Mouse (Mus musculus) stomach, embryonic 14.5 days (tissue): ENCODE measurements around the gene Nhlh2. TPM values are rescaled to one million over a fixed set of nuclear protein-coding genes. Genes with fewer than 3 reads are reported as not detected.

ENCODE experiments used
- ATAC-seq: fragments of 200-750 bp; cut with Nextera tagmentation; 2 replicates; pipeline ENCODE4 v1.8.0; 2017; ENCODE audit warnings: low read depth, moderate TSS enrichment; ENCODE audit not compliant: insufficient number of reproducible peaks, insufficient read depth, low FRiP score
- H3K27ac ChIP-seq: fragments of 300-500 bp; sonication (generic); 2 replicates; pipeline ENCODE4 v1.5.1; 2014; ENCODE audit warnings: mild to moderate bottlenecking, low read length, moderate library complexity, mixed read lengths
- H3K27me3 ChIP-seq: fragments of 300-500 bp; sonication (generic); 2 replicates; pipeline ENCODE4 v1.6.1; 2014; ENCODE audit warnings: low read length, control low read depth, mixed read lengths; ENCODE audit not compliant: control insufficient read depth, insufficient read depth
- H3K36me3 ChIP-seq: fragments of 300-500 bp; sonication (generic); 2 replicates; pipeline ENCODE4 v1.6.1; 2014; ENCODE audit warnings: mild to moderate bottlenecking, control low read depth, low read length, moderate library complexity, mixed read lengths; ENCODE audit not compliant: control insufficient read depth, insufficient read depth
- H3K4me1 ChIP-seq: fragments of 300-500 bp; sonication (generic); 2 replicates; pipeline ENCODE4 v1.6.1; 2014; ENCODE audit warnings: low read length, control low read depth, mixed read lengths; ENCODE audit not compliant: control insufficient read depth, insufficient read depth
- H3K4me2 ChIP-seq: fragments of 300-500 bp; sonication (generic); replicated peaks from 2 replicates; pipeline ENCODE4 v1.6.1; 2014; ENCODE audit warnings: low read depth, low read length, control low read depth
- H3K4me3 ChIP-seq: fragments of 300-500 bp; sonication (generic); 2 replicates; pipeline ENCODE4 v1.5.1; 2014; ENCODE audit warnings: low read depth, low read length, control low read depth
- H3K9ac ChIP-seq: fragments of 300-500 bp; sonication (generic); replicated peaks from 2 replicates; pipeline ENCODE4 v1.6.1; 2014; ENCODE audit warnings: low read depth, mild to moderate bottlenecking, control low read depth, low read length, moderate library complexity, mixed read lengths
- H3K9me3 ChIP-seq: fragments of 300-500 bp; sonication (generic); 2 replicates; pipeline ENCODE4 v1.6.1; 2016; ENCODE audit warnings: low read depth, low read length, control low read depth; ENCODE audit not compliant: control insufficient read depth
- WGBS: fragments of 180-500 bp; shearing (Covaris S2); extraction: QIAGEN DNeasy Blood & Tissue Kit; methylation state at CpG from one replicate; pipeline ENCODE4 v1.1.7; 2014; 5-methylcytosine and 5-hydroxymethylcytosine counted together
- polyA plus RNA-seq: library from polyadenylated mRNA; unstranded; fragments of >200 nt; fragmentation: Nextera tagmentation; extraction: Ambion mirVana; gene quantifications from 2 replicates; pipeline ENCODE4 v1.2.1, GENCODE M21; 2014

Nhlh2 gene
- polyA plus RNA-seq, 1 experiment from 2014 or later = not detected

- Histone ChIP-seq H3K4me3 (no peak overlapping the region), H3K9ac (no peak overlapping the region), H3K4me2 (no peak overlapping the region), H3K27me3 (no peaks in the 10 kb centered on the region), H3K4me1 (no peaks in the 10 kb centered on the region), H3K27ac (no peak overlapping the region), H3K9me3 (no peaks in the 10 kb centered on the region), H3K36me3 (no peaks in the 10 kb centered on the region)
- ATAC-seq = peak; percentile 31; the same call in 1 of the 2 replicates
- WGBS = 42% methylated on average over 14 of the region's 14 CpGs
Observed at GRCm38 (mm10) chr3:102061923-102062670, 52.2 kb downstream of the Nhlh2 start.

GRCm38 (mm10) chr3:102062671-102063010 lies 52.8 kb downstream of the Nhlh2 start:
- Histone ChIP-seq H3K27ac (no peak overlapping the region), H3K36me3 (no peaks in the 10 kb centered on the region), H3K4me3 (no peak overlapping the region), H3K27me3 (no peaks in the 10 kb centered on the region), H3K9ac (no peak overlapping the region), H3K9me3 (no peaks in the 10 kb centered on the region), H3K4me2 (no peak overlapping the region), H3K4me1 (no peaks in the 10 kb centered on the region)
- peak; percentile 23; the same call in 1 of the 2 replicates for ATAC-seq
- WGBS = 33% methylated on average over 8 of the region's 8 CpGs

GRCm38 (mm10) chr3:102063273-102064120 lies 53.6 kb downstream of the Nhlh2 start:
- H3K9me3 ChIP-seq = no peaks in the 10 kb centered on the region
- no peak overlapping the region for H3K27ac ChIP-seq
- H3K4me3 ChIP-seq = no peak overlapping the region
- H3K9ac ChIP-seq = no peak overlapping the region
- H3K36me3 ChIP-seq = no peaks in the 10 kb centered on the region
- no peak overlapping the region for H3K4me2 ChIP-seq
- no peaks in the 10 kb centered on the region for H3K4me1 ChIP-seq
- no peaks in the 10 kb centered on the region for H3K27me3 ChIP-seq
- 60% methylated on average over 10 of the region's 10 CpGs for WGBS
- ATAC-seq = no peak

- no peak overlapping the region for H3K4me3 ChIP-seq
- 81% methylated on average over 6 of the region's 6 CpGs for WGBS
- no peak overlapping the region for H3K9ac ChIP-seq
- no peaks in the 10 kb centered on the region for H3K9me3 ChIP-seq
- no peak for ATAC-seq
- no peaks in the 10 kb centered on the region for H3K4me1 ChIP-seq
- no peaks in the 10 kb centered on the region for H3K36me3 ChIP-seq
- no peak overlapping the region for H3K4me2 ChIP-seq
- H3K27ac ChIP-seq = no peak overlapping the region
- no peaks in the 10 kb centered on the region for H3K27me3 ChIP-seq
Observed at GRCm38 (mm10) chr3:102064566-102064965, 54.7 kb downstream of the Nhlh2 start.

Other genes with a start within 250 kb of the Nhlh2 start
- 0.69 and 1.8 TPM in 2 replicates for gene Mab21l3, start 161.1 kb upstream of the Nhlh2 start, polyA plus RNA-seq
- gene Slc22a15, start 85.6 kb upstream of the Nhlh2 start, polyA plus RNA-seq = 7.0 and 7.3 TPM in 2 replicates
- 0.65 and 0.67 TPM in 2 replicates for gene Casq2, start 76.3 kb downstream of the Nhlh2 start, polyA plus RNA-seq
- 29.5 and 30.2 TPM in 2 replicates for gene Vangl1, start 194.6 kb downstream of the Nhlh2 start, polyA plus RNA-seq